ENCODE assay signal across 27 mouse cellular contexts in genomic region chr5:118329143-118329542, GRCm38 (mm10).
DNase-seq lines count a peak whose midpoint lies in the region; ATAC-seq and TF ChIP-seq lines count a peak whose summit lies in the region.
"Had no signal": no experiment of that assay in that cellular context is flagged by ENCODE, and none has a peak within 500 bp of the region (broad histone marks: within the 10 kb centered on the region; RNA-seq: fewer than 3 reads in every experiment).

No protein-coding gene starts in this region.

- H3K9ac ChIP-seq in forebrain, embryonic 12.5 days: no peak overlapping the region
- no peak overlapping the region for H3K9ac ChIP-seq in forebrain, embryonic 11.5 days (ENCODE audit: low read length)
- no peak overlapping the region for H3K9ac ChIP-seq in lung, postnatal 0 days (replicated peaks; ENCODE audit: low read depth)
- H3K9ac ChIP-seq: heart, embryonic 15.5 days; hindbrain, embryonic 15.5 days; limb, embryonic 15.5 days; liver, embryonic 14.5 days; lung, embryonic 15.5 days; neural tube, embryonic 12.5 days had no signal

- no peak overlapping the region for H3K4me2 ChIP-seq in forebrain, embryonic 12.5 days
- no peak overlapping the region for H3K4me2 ChIP-seq in forebrain, embryonic 11.5 days (ENCODE audit: low read depth, low read length, severe bottlenecking)
- no peak overlapping the region for H3K4me2 ChIP-seq in lung, postnatal 0 days (replicated peaks; ENCODE audit: low read depth, low read length)

- H3K27ac ChIP-seq in forebrain, embryonic 12.5 days: 0 out of 2 replicates have a peak overlapping the region, but pooled peaks have one; percentile 76
- no peak overlapping the region for H3K27ac ChIP-seq in forebrain, embryonic 11.5 days (ENCODE audit: low read depth, low read length)
- H3K27ac ChIP-seq in lung, postnatal 0 days (ENCODE audit: low read length): 0 out of 2 replicates have a peak overlapping the region, but pooled peaks have one; percentile 65
- H3K27ac ChIP-seq: embryonic facial prominence, embryonic 10.5 days; heart, embryonic 15.5 days; left cerebral cortex, adult 2 months; liver, embryonic 14.5 days; lung, embryonic 15.5 days had no signal

- H3K36me3 ChIP-seq in forebrain, embryonic 12.5 days (replicated peaks): no peaks in the 10 kb centered on the region
- no peaks in the 10 kb centered on the region for H3K36me3 ChIP-seq in forebrain, embryonic 11.5 days (ENCODE audit: control insufficient read depth, insufficient read depth, low read length)
- H3K36me3 ChIP-seq in lung, postnatal 0 days (ENCODE audit: insufficient read depth, low read length): no peaks in the 10 kb centered on the region
- H3K36me3 ChIP-seq: embryonic facial prominence, embryonic 10.5 days; G1E; heart, embryonic 15.5 days; hindbrain, embryonic 15.5 days; limb, embryonic 15.5 days; lung, embryonic 15.5 days; midbrain, embryonic 10.5 days; neural tube, embryonic 12.5 days had no signal

- TF ChIP-seq EP300 in lung, postnatal 0 days (IDR thresholded peaks at IDR 0.05): no peak

- no peak overlapping the region for H3K4me3 ChIP-seq in forebrain, embryonic 12.5 days (replicated peaks)
- H3K4me3 ChIP-seq in forebrain, embryonic 11.5 days (ENCODE audit: low read depth, low read length): no peak overlapping the region
- no peak overlapping the region for H3K4me3 ChIP-seq in lung, postnatal 0 days (ENCODE audit: low read depth, low read length)
- H3K4me3 ChIP-seq: embryonic facial prominence, embryonic 10.5 days; heart, embryonic 15.5 days; hindbrain, embryonic 15.5 days; left cerebral cortex, adult 2 months; limb, embryonic 15.5 days; lung, embryonic 15.5 days; midbrain, embryonic 10.5 days; neural tube, embryonic 12.5 days had no signal

- no peak for TF ChIP-seq CTCF in lung, postnatal 0 days (IDR thresholded peaks at IDR 0.05)

- no peak for ATAC-seq in forebrain, embryonic 12.5 days (ENCODE audit: low FRiP score)
- no peak for ATAC-seq in forebrain, embryonic 11.5 days (replicated peaks; ENCODE audit: low FRiP score)
- ATAC-seq in lung, postnatal 0 days: no peak

- peaks cover 37% of the 10 kb centered on the region for H3K27me3 ChIP-seq in forebrain, embryonic 12.5 days
- H3K27me3 ChIP-seq in forebrain, embryonic 11.5 days (ENCODE audit: control insufficient read depth, insufficient read depth, low read length): peaks cover 9% of the 10 kb centered on the region; the same call in 1 of the 2 replicates
- H3K27me3 ChIP-seq in lung, postnatal 0 days (replicated peaks; ENCODE audit: insufficient read depth, low read length): peaks cover 7% of the 10 kb centered on the region; the same call in 1 of the 2 replicates
- H3K27me3 ChIP-seq: hindbrain, embryonic 15.5 days; limb, embryonic 15.5 days; neural tube, embryonic 12.5 days had no signal

- DNase-seq in forebrain, embryonic 11.5 days (ENCODE audit: low spot score): no peak
- peak; percentile 28 for DNase-seq in lung, postnatal 0 days (ENCODE audit: low spot score)
- no peak for DNase-seq in lung, postnatal 36 days
- peak; percentile 26 for DNase-seq in CD4-positive helper T cell, adult 2 months (ENCODE audit: low read depth, low spot score)
- DNase-seq in ZHBTc4 (ENCODE audit: low read depth, low spot score): peak; percentile 84
- no peak for DNase-seq in spleen, postnatal 36 days (ENCODE audit: low spot score in 2 of 2)
- DNase-seq in adrenal gland, postnatal 10 days: no peak
- DNase-seq: adrenal gland, postnatal 14 days; heart, postnatal 4 days; kidney, adult 18-20 months; kidney, postnatal 4 days; left cerebral cortex, postnatal 4 days; retina, postnatal 1 day; right cerebral cortex, postnatal 25 days; spleen, adult 18-20 months; thymus, postnatal 4 days had no signal

- H3K4me1 ChIP-seq in forebrain, embryonic 12.5 days: peaks cover 34% of the 10 kb centered on the region
- peaks cover 8% of the 10 kb centered on the region for H3K4me1 ChIP-seq in forebrain, embryonic 11.5 days (replicated peaks; ENCODE audit: control insufficient read depth, insufficient read depth, low read length)
- H3K4me1 ChIP-seq in lung, postnatal 0 days (ENCODE audit: insufficient read depth, low read depth, low read length): peaks cover 7% of the 10 kb centered on the region

- no peaks in the 10 kb centered on the region for H3K9me3 ChIP-seq in forebrain, embryonic 12.5 days
- no peaks in the 10 kb centered on the region; the same call in 1 of the 2 replicates for H3K9me3 ChIP-seq in forebrain, embryonic 11.5 days (ENCODE audit: control insufficient read depth, low read length)
- H3K9me3 ChIP-seq in lung, postnatal 0 days (ENCODE audit: low read length): no peaks in the 10 kb centered on the region
- H3K9me3 ChIP-seq: G1E; heart, embryonic 15.5 days; hindbrain, embryonic 15.5 days; limb, embryonic 15.5 days; lung, embryonic 15.5 days; neural tube, embryonic 12.5 days had no signal

- WGBS in forebrain, embryonic 12.5 days: 89% methylated on average over 5 of the region's 5 CpGs
- WGBS in forebrain, embryonic 11.5 days: 88% methylated on average over 5 of the region's 5 CpGs
- 53% methylated on average over 5 of the region's 5 CpGs for WGBS in lung, postnatal 0 days

Comparison
In these comparisons a context has a peak if more than half of its experiments do, and no peak if none do; other contexts are left out.
1. DNase-seq: peak in lung, postnatal 0 days (single experiment), CD4-positive helper T cell, adult 2 months (single experiment) and ZHBTc4 (single experiment); none in forebrain, embryonic 11.5 days (single experiment), lung, postnatal 36 days (single experiment), spleen, postnatal 36 days (0 of 2) and adrenal gland, postnatal 10 days (single experiment).